Mouse (Mus musculus): ENCODE results near the gene Itln1.
A peak's percentile ranks its signal among the peaks of the same experiment; 100 is the strongest.

The Itln1 gene

DNA sequence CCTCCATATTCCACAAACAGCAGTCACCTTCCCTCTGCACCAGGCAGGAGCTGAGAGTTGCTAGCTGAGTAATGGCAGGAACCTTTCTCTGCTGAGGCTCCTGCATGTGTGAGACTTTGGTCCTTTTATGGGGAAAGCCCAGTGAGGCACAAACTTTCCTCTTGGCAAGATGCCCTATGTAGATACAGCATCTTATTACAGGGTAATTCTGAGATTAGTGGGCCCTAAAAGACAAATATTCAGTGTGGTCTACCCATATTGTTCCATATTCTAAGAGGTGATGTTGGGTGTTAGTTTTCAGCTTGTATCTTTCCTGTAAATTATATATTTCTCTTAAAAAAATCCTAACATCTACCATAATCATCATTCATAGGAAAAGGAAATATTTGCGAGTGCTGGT lies at the start of gene Itln1:
Gene Itln1, minus strand, starts transcription at position 101 of the 400 bp plus-strand sequence.
- DNase-seq = no peak

GRCm38 (mm10) chr1:171584584-171584983 lies 49.5 kb upstream of the Itln1 start:
- no peak for DNase-seq

DNA sequence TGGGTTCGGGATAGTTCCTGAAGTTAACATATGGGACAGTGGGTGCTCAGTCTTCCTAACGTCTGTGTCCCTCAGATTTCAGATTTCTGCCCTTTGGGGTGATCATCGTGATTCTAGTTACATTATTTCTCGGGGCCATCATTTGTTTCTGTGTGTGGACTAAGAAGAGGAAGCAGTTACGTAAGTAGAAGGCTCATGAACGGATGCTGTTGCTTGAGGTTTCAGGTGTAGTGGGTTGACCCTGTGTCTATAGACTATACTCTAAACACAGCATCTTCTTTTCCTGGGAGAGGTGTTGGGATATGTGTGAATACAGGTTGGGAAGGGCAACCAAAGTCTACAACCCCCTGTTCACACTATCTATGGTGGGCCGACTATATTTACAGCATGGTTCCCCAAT lies 42.1 kb upstream of the Itln1 start:
- no peak for DNase-seq

DNA sequence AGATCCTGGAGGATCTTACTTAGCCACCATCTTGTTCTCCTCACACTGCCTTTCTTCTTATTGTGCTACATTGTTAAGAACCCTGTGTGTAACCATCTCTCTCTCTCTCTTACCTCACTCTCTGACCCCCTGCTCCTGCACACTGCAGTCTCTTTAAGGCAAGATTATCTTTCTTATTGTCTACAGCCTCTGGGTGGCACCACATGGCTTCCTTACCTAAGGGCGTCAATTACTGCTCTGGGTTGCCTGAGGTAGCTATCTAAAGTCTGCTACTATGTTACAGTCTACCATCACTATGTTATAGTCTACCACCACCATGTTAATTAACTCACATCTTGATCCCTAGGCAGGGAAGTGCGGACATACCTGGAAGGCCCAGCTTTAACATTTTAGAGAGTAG lies 33.3 kb upstream of the Itln1 start:
- no peak for DNase-seq

DNA sequence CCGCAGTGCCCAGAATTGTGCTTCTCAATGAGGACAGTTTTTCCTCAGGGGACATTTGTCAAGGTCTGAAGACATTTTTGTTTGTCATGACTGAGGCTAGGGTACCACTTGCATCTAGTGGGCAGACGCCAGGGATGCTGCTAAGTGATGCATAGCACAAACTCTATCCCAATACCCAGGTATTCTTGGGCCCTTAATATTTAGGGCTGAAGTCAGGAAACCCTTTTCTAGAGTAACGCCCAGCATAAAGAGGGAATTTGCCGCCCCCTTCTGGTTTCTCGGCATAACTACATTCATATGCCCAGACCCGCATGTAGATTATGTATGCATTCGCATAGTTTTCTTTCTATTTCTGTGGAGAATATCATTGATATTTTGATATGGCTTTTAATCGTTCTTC lies 31.7 kb upstream of the Itln1 start:
- peak in 1 of 2 experiments; percentile 48 for DNase-seq

DNA sequence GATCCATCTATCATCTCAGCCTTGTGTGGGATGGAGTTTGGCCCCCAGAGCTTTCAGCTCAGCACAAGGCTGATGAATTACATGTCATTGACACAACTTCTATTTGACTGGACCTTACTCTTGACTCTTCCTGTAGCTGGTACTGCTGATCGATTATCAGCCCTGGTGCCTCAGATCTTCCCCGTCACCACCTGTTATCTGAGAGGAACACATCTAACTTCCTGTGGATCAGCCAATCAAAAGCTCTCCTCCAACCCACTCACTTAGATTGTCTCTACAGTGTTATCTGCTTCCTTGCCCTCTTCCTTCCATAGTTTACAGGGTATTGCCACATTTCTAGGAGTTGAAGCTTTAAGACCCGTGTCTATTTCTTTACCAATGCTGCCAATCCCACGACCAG lies 30.8 kb upstream of the Itln1 start:
- no peak for DNase-seq

GRCm38 (mm10) chr1:171564247-171564646 lies 29.2 kb upstream of the Itln1 start:
- no peak for DNase-seq

GRCm38 (mm10) chr1:171563042-171563441 lies 27.9 kb upstream of the Itln1 start:
- no peak for DNase-seq

DNA sequence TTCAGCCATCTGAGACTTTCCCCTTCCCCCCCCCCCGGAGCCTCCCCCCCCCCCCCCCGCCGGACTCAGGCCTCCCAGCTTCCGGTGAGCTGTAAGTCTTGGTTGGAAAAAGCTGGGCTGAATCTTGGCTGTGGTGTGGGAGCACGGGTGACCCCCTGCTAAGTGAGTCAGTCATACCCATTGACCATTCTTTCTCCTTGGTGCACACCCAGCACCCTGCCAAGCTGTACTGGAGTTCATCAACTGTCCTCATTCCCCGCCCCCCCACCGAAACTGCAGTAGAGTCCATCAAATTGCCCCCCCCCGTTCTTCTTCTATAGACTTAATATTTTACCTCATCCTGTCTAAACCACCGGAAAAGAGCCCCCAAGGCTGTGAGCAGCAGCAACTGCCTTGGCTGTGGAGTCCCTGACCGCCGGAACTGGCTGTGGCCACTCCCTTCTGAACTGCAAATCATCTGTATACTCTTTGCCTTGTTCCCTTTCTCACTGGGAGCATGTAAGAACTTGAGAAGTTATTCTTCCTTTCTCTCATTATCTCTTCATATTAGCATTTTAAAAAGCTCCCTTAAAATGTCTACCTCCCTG lies 26.6 kb upstream of the Itln1 start:
- no peak for DNase-seq

DNA sequence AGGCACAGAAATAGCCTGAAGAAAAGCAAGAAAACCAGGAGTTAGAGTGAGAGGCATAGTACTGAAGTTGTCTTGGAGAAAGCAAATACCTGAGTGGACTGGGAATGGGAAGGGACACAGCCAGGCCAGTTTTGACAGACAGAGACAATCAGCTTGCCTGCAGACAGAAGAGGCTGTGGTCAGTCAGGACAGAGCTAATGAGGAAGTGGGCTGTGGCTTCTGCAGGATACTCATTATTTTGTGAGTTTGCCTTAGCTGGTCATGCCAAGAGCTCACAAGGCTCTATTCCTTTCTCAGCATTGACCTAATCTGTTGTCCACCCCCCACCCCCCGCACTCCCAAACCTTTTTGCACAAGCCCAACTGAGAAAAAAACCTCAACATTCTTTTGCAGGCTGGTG lies 26.1 kb upstream of the Itln1 start:
- DNase-seq = no peak

GRCm38 (mm10) chr1:171560262-171560661 lies 25.2 kb upstream of the Itln1 start:
- no peak for DNase-seq

DNA sequence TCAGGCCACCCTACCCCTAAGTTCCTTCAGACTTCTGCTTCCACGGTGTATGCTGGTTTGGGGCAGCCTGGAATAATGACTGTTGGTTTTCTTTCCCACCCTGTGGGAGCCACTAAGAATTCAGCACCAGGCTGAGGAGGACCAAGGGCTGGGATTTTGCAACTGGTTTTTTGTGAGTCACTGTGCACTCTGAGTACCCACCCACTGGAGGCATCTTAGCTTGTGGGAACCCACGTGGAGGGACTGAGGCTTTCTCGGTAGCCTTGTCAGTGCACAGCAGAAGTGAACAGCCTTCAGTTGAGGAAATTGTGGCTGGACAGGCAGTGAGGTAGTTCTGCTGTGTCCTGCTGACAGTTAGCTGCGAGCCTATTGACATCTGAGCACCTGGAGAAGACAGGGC lies 23.8 kb upstream of the Itln1 start, which contains the start of gene Cd244a:
Gene Cd244a, plus strand, starts transcription at position 296 of the 400 bp plus-strand sequence.
- DNase-seq = no peak

GRCm38 (mm10) chr1:171558407-171558806 lies 23.3 kb upstream of the Itln1 start:
- DNase-seq = no peak

DNA sequence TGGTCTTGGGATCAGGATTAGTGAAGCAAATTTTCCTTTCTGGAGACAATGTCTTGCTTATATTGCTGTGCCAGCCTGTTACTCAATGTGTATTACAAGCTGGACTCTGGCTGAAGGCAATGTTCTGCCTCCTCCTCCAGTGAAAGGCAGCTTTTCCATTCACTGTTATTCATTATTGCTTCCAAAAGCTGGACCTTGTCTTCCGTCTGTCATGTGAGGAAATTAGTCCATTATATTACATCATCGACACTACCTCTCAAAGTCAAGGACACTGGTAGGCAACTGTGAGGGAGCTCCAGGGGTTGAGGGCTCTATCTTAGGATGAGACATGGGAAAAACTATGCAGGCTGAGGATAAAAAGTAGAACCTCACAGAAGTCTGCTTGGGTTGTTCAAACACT lies 21.3 kb upstream of the Itln1 start:
- no peak for DNase-seq

- no peak for DNase-seq
Measured at GRCm38 (mm10) chr1:171553359-171554341, 18.6 kb upstream of the Itln1 start.

DNA sequence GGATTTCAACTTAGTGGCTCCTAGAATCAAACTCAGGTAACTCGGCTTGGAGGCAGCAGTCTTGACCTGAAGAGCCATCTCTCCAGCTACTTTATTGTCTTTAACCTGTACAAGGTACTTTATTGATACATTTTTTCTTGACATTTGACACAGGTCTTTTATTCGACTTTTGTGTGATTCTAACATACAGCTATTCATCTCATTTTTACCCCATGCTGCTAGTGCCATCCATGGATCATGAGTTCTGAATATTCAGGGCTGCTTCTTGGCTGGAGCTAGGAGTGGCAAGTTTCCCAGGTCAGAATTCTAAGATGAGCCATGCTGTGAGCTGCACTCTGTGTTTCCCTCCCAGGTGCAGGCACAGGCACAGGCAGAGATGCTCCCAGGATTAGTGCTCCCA lies 17.1 kb upstream of the Itln1 start:
- no peak for DNase-seq

GRCm38 (mm10) chr1:171551326-171551725 lies 16.2 kb upstream of the Itln1 start:
- DNase-seq = no peak

- no peak for DNase-seq
Measured at GRCm38 (mm10) chr1:171540694-171541093, 5.6 kb upstream of the Itln1 start.

- DNase-seq = no peak
Measured at GRCm38 (mm10) chr1:171534557-171534956, 537 bp downstream of the Itln1 start.

DNA sequence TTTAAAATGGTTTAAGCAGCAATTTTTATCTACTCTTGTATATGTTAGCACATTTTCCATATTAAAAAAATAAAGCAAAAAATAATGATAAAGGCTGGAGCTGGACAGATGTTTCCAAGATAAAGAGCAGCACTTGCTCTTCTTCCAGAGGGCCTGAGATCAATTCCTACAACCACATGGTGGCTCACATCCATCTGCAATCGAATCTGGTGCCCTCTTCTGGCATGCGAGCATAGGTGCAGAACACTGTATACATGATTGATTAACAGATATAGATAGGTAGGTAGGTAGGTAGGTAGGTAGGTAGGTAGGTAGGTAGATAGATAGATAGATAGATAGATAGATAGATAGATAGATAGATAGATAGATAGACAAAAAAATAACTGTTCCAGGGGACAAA lies 2.3 kb downstream of the Itln1 start:
- DNase-seq = no peak

- DNase-seq = no peak
Measured at GRCm38 (mm10) chr1:171531367-171531766, 3.7 kb downstream of the Itln1 start.

DNA sequence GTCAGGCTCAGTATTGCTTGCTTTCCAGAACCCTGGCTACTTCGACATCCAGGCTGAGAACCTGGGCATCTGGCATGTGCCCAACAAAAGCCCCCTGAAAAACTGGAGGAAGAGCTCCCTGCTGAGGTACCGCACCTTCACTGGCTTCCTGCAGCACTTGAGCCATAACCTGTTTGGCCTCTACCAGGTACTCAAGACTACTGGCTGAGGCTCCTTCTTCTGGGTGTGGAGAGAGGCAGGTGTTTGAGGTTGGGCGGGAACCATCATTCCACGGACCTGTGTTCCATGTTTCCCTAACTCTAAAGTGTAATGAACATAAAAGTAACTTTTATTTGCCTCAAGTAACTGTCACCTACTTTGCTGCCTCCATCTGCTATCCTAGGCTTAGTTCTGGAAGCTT lies 19.5 kb downstream of the Itln1 start:
- no peak for DNase-seq

- DNase-seq = no peak
Measured at GRCm38 (mm10) chr1:171515039-171515438, 20.1 kb downstream of the Itln1 start.

DNA sequence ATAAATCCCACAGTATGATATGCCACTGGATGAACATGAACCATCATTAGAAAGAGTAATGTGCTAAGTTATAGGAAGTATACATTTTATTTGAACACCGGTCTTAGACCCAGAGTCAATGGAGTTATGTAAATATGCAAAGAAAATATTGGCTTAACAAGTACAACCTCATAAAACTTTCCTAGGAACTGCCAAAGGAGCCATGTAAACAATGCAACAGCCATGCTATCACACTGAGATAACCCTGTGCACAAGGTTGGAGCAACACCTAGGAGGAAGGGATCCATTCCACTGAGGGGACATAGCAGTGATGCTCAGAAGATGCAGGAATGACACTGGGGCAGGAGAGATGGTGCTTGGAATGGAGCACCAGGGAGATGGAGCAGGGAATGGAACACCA lies 21.3 kb downstream of the Itln1 start:
- no peak for DNase-seq
